Mouse (Mus musculus) intestine, embryonic 15.5 days (tissue): ENCODE data around the gene Atp1b2. TPM values are rescaled to one million over a fixed set of nuclear protein-coding genes. Genes with fewer than 3 reads are reported as not detected.

Experiments
- ATAC-seq: fragments of 200-750 bp; cut with Nextera tagmentation; 2 replicates; pipeline ENCODE4 v1.8.0; 2017; ENCODE audit warnings: moderate TSS enrichment, moderate library complexity
- H3K27ac ChIP-seq: fragments of 300-500 bp; sonication (generic); 2 replicates; pipeline ENCODE4 v1.5.1; 2015; ENCODE audit warnings: mild to moderate bottlenecking, inconsistent platforms
- H3K27me3 ChIP-seq: fragments of 300-500 bp; sonication (generic); replicated peaks from 2 replicates; pipeline ENCODE4 v1.6.1; 2015; ENCODE audit warnings: inconsistent platforms
- H3K36me3 ChIP-seq: fragments of 300-500 bp; sonication (generic); 2 replicates; pipeline ENCODE4 v1.6.1; 2015; ENCODE audit warnings: inconsistent platforms
- H3K4me1 ChIP-seq: fragments of 300-500 bp; sonication (generic); replicated peaks from 2 replicates; pipeline ENCODE4 v1.6.1; 2015; ENCODE audit warnings: inconsistent platforms
- H3K4me2 ChIP-seq: fragments of 300-500 bp; sonication (generic); replicated peaks from 2 replicates; pipeline ENCODE4 v1.6.1; 2015; ENCODE audit warnings: mild to moderate bottlenecking, inconsistent platforms
- H3K4me3 ChIP-seq: fragments of 300-500 bp; sonication (generic); replicated peaks from 2 replicates; pipeline ENCODE4 v1.5.1; 2015; ENCODE audit warnings: inconsistent platforms
- H3K9ac ChIP-seq: fragments of 300-500 bp; sonication (generic); 2 replicates; pipeline ENCODE4 v1.6.1; 2015; ENCODE audit warnings: inconsistent platforms
- H3K9me3 ChIP-seq: fragments of 300-500 bp; sonication (generic); 2 replicates; pipeline ENCODE4 v1.6.1; 2016; ENCODE audit warnings: inconsistent platforms
- WGBS: fragments of 180-500 bp; shearing (Covaris S2); methylation state at CpG from one replicate; pipeline ENCODE4 v1.1.7; 2015; 5-methylcytosine and 5-hydroxymethylcytosine counted together
- microRNA counts: library from miRNA; unstranded; fragments of <30 nt; microRNA quantifications from one replicate; lab custom pipeline; 2016
- polyA plus RNA-seq: library from polyadenylated mRNA; unstranded; fragments of >200 nt; fragmentation: Nextera tagmentation; extraction: Ambion mirVana; gene quantifications from 2 replicates; pipeline ENCODE4 v1.2.1, GENCODE M21; 2015

Gene Atp1b2
- polyA plus RNA-seq, 1 experiment from 2014 or later, result 6.8 TPM

DNA sequence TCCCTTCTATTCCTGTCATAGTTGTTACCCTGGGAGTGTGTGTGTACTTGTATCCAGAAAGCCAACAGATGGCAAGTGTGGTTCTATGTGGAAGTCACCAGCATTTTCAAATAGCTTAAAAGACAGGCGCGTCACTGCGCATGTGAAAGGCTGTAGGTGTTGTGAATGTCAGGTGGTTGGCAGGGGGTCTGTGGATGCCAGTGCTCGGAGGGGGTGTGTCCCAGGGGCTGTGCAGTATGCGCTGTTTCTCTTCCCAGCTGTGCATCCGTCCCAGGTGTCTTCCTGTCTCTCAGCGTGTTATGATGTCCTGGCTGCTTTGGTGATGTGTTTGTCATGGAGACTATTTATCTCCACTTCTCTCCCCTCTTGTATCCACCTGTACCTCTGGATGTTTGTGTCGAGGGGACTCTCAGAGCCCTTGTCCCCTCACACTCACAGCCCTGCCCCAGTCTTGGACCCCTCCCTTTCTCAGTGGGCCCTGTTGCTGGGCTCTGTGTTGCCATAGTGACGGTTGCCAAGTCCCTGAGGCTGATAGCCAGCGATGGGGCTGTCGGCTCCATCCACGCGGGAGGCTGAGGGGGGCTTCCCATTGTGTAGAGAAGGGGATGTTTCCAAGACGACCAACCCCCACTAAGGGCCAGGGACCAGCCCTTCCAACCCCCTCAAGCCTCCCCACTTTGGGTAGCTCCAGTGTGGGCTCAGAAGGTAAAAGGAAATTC is 53.0 kb downstream of the Atp1b2 start:
- Histone ChIP-seq H3K4me2 (no peak overlapping the region), H3K9me3 (no peaks in the 10 kb centered on the region), H3K9ac (no peak overlapping the region), H3K36me3 (no peaks in the 10 kb centered on the region), H3K4me1 (peaks cover 15% of the 10 kb centered on the region; the same call in 1 of the 2 replicates), H3K27me3 (no peaks in the 10 kb centered on the region), H3K27ac (no peak overlapping the region), H3K4me3 (no peak overlapping the region)
- WGBS, result 30% methylated on average over 14 of the region's 14 CpGs
- ATAC-seq, result no peak

DNA sequence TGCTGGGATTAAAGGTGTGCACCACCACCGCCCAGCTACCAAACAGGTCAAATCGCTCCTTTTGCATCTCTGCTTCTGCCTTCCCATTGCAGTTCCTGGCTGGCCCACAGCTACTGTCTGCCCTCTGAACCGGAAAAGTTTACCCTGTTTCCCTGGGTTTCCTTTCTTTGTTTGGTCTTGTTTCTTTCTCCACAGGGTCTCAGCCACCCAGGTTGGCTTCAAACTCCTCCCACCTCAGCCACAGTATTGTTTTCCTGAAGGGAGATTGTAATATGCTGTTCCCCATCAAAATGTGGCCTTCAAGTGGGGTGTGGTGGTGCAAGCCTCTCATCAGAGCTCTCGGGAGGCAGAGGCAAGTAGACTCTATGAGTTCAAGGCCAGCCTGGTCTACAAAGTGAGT is 54.4 kb downstream of the Atp1b2 start:
- Histone ChIP-seq H3K27ac (no peak overlapping the region), H3K4me3 (no peak overlapping the region), H3K4me1 (peaks cover 24% of the 10 kb centered on the region), H3K4me2 (no peak overlapping the region), H3K9ac (no peak overlapping the region), H3K9me3 (no peaks in the 10 kb centered on the region), H3K27me3 (no peaks in the 10 kb centered on the region), H3K36me3 (no peaks in the 10 kb centered on the region)
- ATAC-seq, result no peak
- WGBS, result 81% methylated on average over 4 of the region's 4 CpGs

MicroRNA genes within 50 kb of the gene (microRNA counts, 519-probe panel; counts per million panel counts)
- microRNA mmu-miR-467f (lab: Ali Mortazavi, UCI), result 2,297 counts per million, percentile 59 among the panel's probes with 10 or more counts

Other genes starting within 250 kb of the Atp1b2 start
- 39.9 and 44.1 TPM in 2 replicates for gene Chd3, start 236.5 kb downstream of the Atp1b2 start, polyA plus RNA-seq
- 154 and 182 TPM in 2 replicates for gene Naa38, start 210.5 kb downstream of the Atp1b2 start, polyA plus RNA-seq
- gene Cyb5d1, start 210.3 kb downstream of the Atp1b2 start, polyA plus RNA-seq, result 22.7 and 24.8 TPM in 2 replicates
- 30.7 and 32.1 TPM in 2 replicates for gene Tmem88, start 207.7 kb downstream of the Atp1b2 start, polyA plus RNA-seq
- 23.7 and 24.3 TPM in 2 replicates for gene Kdm6b, start 192.3 kb downstream of the Atp1b2 start, polyA plus RNA-seq
- gene Dnah2, start 56.8 kb downstream of the Atp1b2 start, polyA plus RNA-seq, result 0.77 and 0.87 TPM in 2 replicates
- 9.8 and 10.2 TPM in 2 replicates for gene Efnb3, start 45.7 kb downstream of the Atp1b2 start, polyA plus RNA-seq
- gene Wrap53, start 25.7 kb downstream of the Atp1b2 start, polyA plus RNA-seq, result 25.1 and 25.6 TPM in 2 replicates
- 140 and 143 TPM in 2 replicates for gene Trp53, start 25.6 kb downstream of the Atp1b2 start, polyA plus RNA-seq
- gene Shbg, start 12.0 kb upstream of the Atp1b2 start, polyA plus RNA-seq, result 0.34 and 0.43 TPM in 2 replicates
- gene Sat2, start 16.1 kb upstream of the Atp1b2 start, polyA plus RNA-seq, result 14.1 and 16.7 TPM in 2 replicates
- 15.6 and 21.2 TPM in 2 replicates for gene Fxr2, start 27.0 kb upstream of the Atp1b2 start, polyA plus RNA-seq
- 0.20 TPM in 1 of 2 replicates, not detected in the other for gene Sox15, start 49.4 kb upstream of the Atp1b2 start, polyA plus RNA-seq
- 60.9 and 63.4 TPM in 2 replicates for gene Mpdu1, start 56.7 kb upstream of the Atp1b2 start, polyA plus RNA-seq
- gene Cd68, start 60.2 kb upstream of the Atp1b2 start, polyA plus RNA-seq, result 13.3 and 14.2 TPM in 2 replicates
- gene Eif4a1, start 66.5 kb upstream of the Atp1b2 start, polyA plus RNA-seq, result 517 and 559 TPM in 2 replicates
- 62.1 and 63.9 TPM in 2 replicates for gene Senp3, start 76.1 kb upstream of the Atp1b2 start, polyA plus RNA-seq
- 0.33 and 0.54 TPM in 2 replicates for gene Tnfsf13, start 79.8 kb upstream of the Atp1b2 start, polyA plus RNA-seq
- 6.6 and 7.0 TPM in 2 replicates for gene Tnfsf12, start 89.9 kb upstream of the Atp1b2 start, polyA plus RNA-seq
- gene Tnfsfm13, start 90.2 kb upstream of the Atp1b2 start, polyA plus RNA-seq, result 2.6 and 3.1 TPM in 2 replicates
- gene Polr2a, start 152.7 kb upstream of the Atp1b2 start, polyA plus RNA-seq, result 18.1 and 19.1 TPM in 2 replicates
- 0.15 and 0.16 TPM in 2 replicates for gene Slc35g3, start 156.0 kb upstream of the Atp1b2 start, polyA plus RNA-seq
- gene Zbtb4, start 160.0 kb upstream of the Atp1b2 start, polyA plus RNA-seq, result 2.3 and 2.4 TPM in 2 replicates
- 3.5 and 4.3 TPM in 2 replicates for gene Chrnb1, start 190.0 kb upstream of the Atp1b2 start, polyA plus RNA-seq
- gene Fgf11, start 195.9 kb upstream of the Atp1b2 start, polyA plus RNA-seq, result 1.2 and 1.4 TPM in 2 replicates
- 31.2 and 31.4 TPM in 2 replicates for gene Tmem102, start 199.7 kb upstream of the Atp1b2 start, polyA plus RNA-seq
- not detected in 2 replicates for gene Gm39566, start 209.4 kb upstream of the Atp1b2 start, polyA plus RNA-seq
- not detected in 2 replicates for gene Spem2, start 212.5 kb upstream of the Atp1b2 start, polyA plus RNA-seq
- gene Spem1, start 216.2 kb upstream of the Atp1b2 start, polyA plus RNA-seq, result 0.21 TPM in 1 of 2 replicates, not detected in the other
- 5.2 and 5.3 TPM in 2 replicates for gene Nlgn2, start 231.8 kb upstream of the Atp1b2 start, polyA plus RNA-seq
- gene Tmem256, start 232.6 kb upstream of the Atp1b2 start, polyA plus RNA-seq, result 442 and 459 TPM in 2 replicates
- gene Plscr3, start 240.4 kb upstream of the Atp1b2 start, polyA plus RNA-seq, result 70.4 and 74.6 TPM in 2 replicates